Comparison of ENCODE assay signal across 26 mouse cellular contexts in genomic region chr14:57145741-57146140, GRCm38 (mm10). TPM values are rescaled to one million over a fixed set of nuclear protein-coding genes. Genes with fewer than 3 reads are reported as not detected.
DNase-seq lines count a peak whose midpoint lies in the region; ATAC-seq and TF ChIP-seq lines count a peak whose summit lies in the region.
"Had no signal": no experiment of that assay in that cellular context is flagged by ENCODE, and none has a peak within 500 bp of the region (broad histone marks: within the 10 kb centered on the region; RNA-seq: fewer than 3 reads in every experiment).

No protein-coding gene starts in this region.

- no peak for ATAC-seq in embryonic facial prominence, embryonic 13.5 days (ENCODE audit: insufficient number of reproducible peaks, insufficient read depth, low FRiP score, low TSS enrichment, low read depth)
- peak; percentile 55; the same call in 1 of the 2 replicates for ATAC-seq in hindbrain, postnatal 0 days
- ATAC-seq: activated CD4-positive, CD25-positive, alpha-beta regulatory T cell, adult 4 months had no signal

- no peaks in the 10 kb centered on the region for H3K36me3 ChIP-seq in embryonic facial prominence, embryonic 13.5 days
- no peaks in the 10 kb centered on the region for H3K36me3 ChIP-seq in embryonic facial prominence, embryonic 10.5 days (replicated peaks)
- no peaks in the 10 kb centered on the region for H3K36me3 ChIP-seq in hindbrain, postnatal 0 days (ENCODE audit: insufficient read depth, low read length)
- H3K36me3 ChIP-seq in hindbrain, embryonic 10.5 days = no peaks in the 10 kb centered on the region
- H3K36me3 ChIP-seq: embryonic facial prominence, embryonic 12.5 days; lung, embryonic 15.5 days had no signal

- no peak overlapping the region for H3K4me2 ChIP-seq in embryonic facial prominence, embryonic 13.5 days
- no peak overlapping the region for H3K4me2 ChIP-seq in hindbrain, postnatal 0 days (ENCODE audit: low read depth, low read length)
- H3K4me2 ChIP-seq: embryonic facial prominence, embryonic 12.5 days; liver, embryonic 11.5 days; lung, embryonic 15.5 days had no signal

- no peak overlapping the region for H3K4me3 ChIP-seq in embryonic facial prominence, embryonic 13.5 days
- no peak overlapping the region for H3K4me3 ChIP-seq in embryonic facial prominence, embryonic 10.5 days
- no peak overlapping the region for H3K4me3 ChIP-seq in hindbrain, postnatal 0 days (ENCODE audit: low read length)
- H3K4me3 ChIP-seq in hindbrain, embryonic 10.5 days = no peak overlapping the region
- H3K4me3 ChIP-seq in layer of hippocampus, adult 2 months = no peak overlapping the region
- H3K4me3 ChIP-seq: embryonic facial prominence, embryonic 12.5 days; gastrocnemius, adult 2 months; lung, embryonic 15.5 days; megakaryocyte, embryonic 14.5 days had no signal

- no peak overlapping the region for H3K27ac ChIP-seq in embryonic facial prominence, embryonic 13.5 days
- H3K27ac ChIP-seq in embryonic facial prominence, embryonic 10.5 days (replicated peaks) = no peak overlapping the region
- no peak overlapping the region for H3K27ac ChIP-seq in hindbrain, postnatal 0 days
- H3K27ac ChIP-seq in hindbrain, embryonic 10.5 days = no peak overlapping the region
- H3K27ac ChIP-seq in layer of hippocampus, adult 2 months = no peak overlapping the region
- H3K27ac ChIP-seq: embryonic facial prominence, embryonic 12.5 days; gastrocnemius, adult 2 months; lung, embryonic 15.5 days had no signal

- no peaks in the 10 kb centered on the region for H3K27me3 ChIP-seq in embryonic facial prominence, embryonic 13.5 days
- 0 out of 2 replicates have a peak, but pooled peaks cover under 1% of the 10 kb centered on the region for H3K27me3 ChIP-seq in embryonic facial prominence, embryonic 10.5 days (replicated peaks; ENCODE audit: low read depth, poor library complexity, severe bottlenecking)
- H3K27me3 ChIP-seq in hindbrain, postnatal 0 days (ENCODE audit: insufficient read depth, low read length) = no peaks in the 10 kb centered on the region
- no peaks in the 10 kb centered on the region; the same call in none of the 2 replicates for H3K27me3 ChIP-seq in hindbrain, embryonic 10.5 days (ENCODE audit: insufficient read depth, poor library complexity, severe bottlenecking)
- H3K27me3 ChIP-seq: CH12.LX; embryonic facial prominence, embryonic 12.5 days had no signal

- TF ChIP-seq CTCF in hindbrain, postnatal 0 days (IDR thresholded peaks at IDR 0.05; ENCODE audit: low read depth) = no peak
- TF ChIP-seq CTCF in layer of hippocampus, adult 2 months (conservative IDR thresholded peaks at IDR 0.05) = no peak

- no peaks in the 10 kb centered on the region for H3K9me3 ChIP-seq in embryonic facial prominence, embryonic 13.5 days
- no peaks in the 10 kb centered on the region for H3K9me3 ChIP-seq in embryonic facial prominence, embryonic 10.5 days
- no peaks in the 10 kb centered on the region for H3K9me3 ChIP-seq in hindbrain, postnatal 0 days (ENCODE audit: low read length)
- no peaks in the 10 kb centered on the region for H3K9me3 ChIP-seq in hindbrain, embryonic 10.5 days
- H3K9me3 ChIP-seq: embryonic facial prominence, embryonic 12.5 days; lung, embryonic 15.5 days; megakaryocyte, embryonic 14.5 days had no signal

- 48% methylated on average over 4 of the region's 4 CpGs for WGBS in embryonic facial prominence, embryonic 13.5 days
- 63% methylated on average over 4 of the region's 4 CpGs for WGBS in embryonic facial prominence, embryonic 10.5 days
- WGBS in hindbrain, postnatal 0 days = 52% methylated on average over 4 of the region's 4 CpGs
- WGBS in hindbrain, embryonic 10.5 days = 63% methylated on average over 4 of the region's 4 CpGs

- DNase-seq in embryonic facial prominence, embryonic 10.5 days (ENCODE audit: low spot score) = no peak
- DNase-seq in hindbrain, postnatal 0 days (ENCODE audit: low spot score) = peak; percentile 47
- DNase-seq in hindbrain, embryonic 10.5 days (ENCODE audit: low spot score) = no peak
- DNase-seq in layer of hippocampus, adult 9-11 months = peak; percentile 21
- DNase-seq in layer of hippocampus, adult 2 months (ENCODE audit: low spot score in 2 of 2) = no peak
- peak; percentile 4 for DNase-seq in brain, embryonic 18.5 days (ENCODE audit: low read depth, low spot score)
- no peak for DNase-seq in testis, postnatal 14 days (ENCODE audit: low spot score)
- DNase-seq: adrenal gland, postnatal 36 days; cerebellum, postnatal 25 days; gastrocnemius, adult 2 months; heart, adult 18-20 months; layer of hippocampus, postnatal 36 days; left cerebral cortex, postnatal 4 days; thymus, postnatal 25 days had no signal

- H3K9ac ChIP-seq in embryonic facial prominence, embryonic 13.5 days = 0 out of 2 replicates have a peak overlapping the region, but pooled peaks have one; percentile 28
- H3K9ac ChIP-seq in hindbrain, postnatal 0 days (replicated peaks; ENCODE audit: low read length) = no peak overlapping the region
- H3K9ac ChIP-seq: embryonic facial prominence, embryonic 12.5 days; lung, embryonic 15.5 days had no signal

- no peaks in the 10 kb centered on the region for H3K4me1 ChIP-seq in embryonic facial prominence, embryonic 13.5 days
- H3K4me1 ChIP-seq in embryonic facial prominence, embryonic 10.5 days = peaks cover 10% of the 10 kb centered on the region; the same call in 1 of the 2 replicates
- H3K4me1 ChIP-seq in hindbrain, postnatal 0 days (ENCODE audit: insufficient read depth, low read length) = no peaks in the 10 kb centered on the region
- H3K4me1 ChIP-seq in hindbrain, embryonic 10.5 days (replicated peaks) = no peaks in the 10 kb centered on the region
- H3K4me1 ChIP-seq: embryonic facial prominence, embryonic 12.5 days; lung, embryonic 15.5 days; megakaryocyte, embryonic 14.5 days had no signal

RNA-seq across cellular contexts. Expression of gene Gjb6, which starts 12.3 kb away (rescaled TPM):
- polyA plus RNA-seq in embryonic facial prominence, embryonic 13.5 days (2015; fragmentation: Nextera tagmentation; extraction: Ambion mirVana) = 20.4 and 22.1 TPM in 2 replicates
- 1.1 and 3.5 TPM in 2 replicates for polyA plus RNA-seq in embryonic facial prominence, embryonic 10.5 days (2016; fragmentation: Nextera tagmentation; extraction: Ambion mirVana)
- 19.5 and 25.6 TPM in 2 replicates for total RNA-seq in hindbrain, postnatal 0 days (2014; rRNA removed)
- polyA plus RNA-seq in hindbrain, postnatal 0 days (2015; fragmentation: Nextera tagmentation; extraction: Ambion mirVana) = 29.6 and 30.6 TPM in 2 replicates
- 0.92 and 1.5 TPM in 2 replicates for polyA plus RNA-seq in hindbrain, embryonic 10.5 days (2016; fragmentation: Nextera tagmentation; extraction: Ambion mirVana)
- 100 to 1,000 TPM; 115 to 117 TPM for total RNA-seq in layer of hippocampus, adult 2 months (2021)
- total RNA-seq: adrenal gland, postnatal 36 days; CH12.LX; gastrocnemius, adult 2 months; heart, adult 18-20 months; monocyte, adult 5-6 weeks had no signal
- polyA plus RNA-seq: activated CD4-positive, CD25-positive, alpha-beta regulatory T cell, adult 4 months; heart, postnatal 0 days; intestine, embryonic 14.5 days; small intestine, adult 2 months had no signal

RNA-seq across cellular contexts. Expression of gene Gm4491, which starts 30.1 kb away (rescaled TPM):
- polyA plus RNA-seq in embryonic facial prominence, embryonic 13.5 days (2015; fragmentation: Nextera tagmentation; extraction: Ambion mirVana) = 0.13 TPM in 1 of 2 replicates, not detected in the other
- not detected in 2 replicates for polyA plus RNA-seq in embryonic facial prominence, embryonic 10.5 days (2016; fragmentation: Nextera tagmentation; extraction: Ambion mirVana)
- total RNA-seq in hindbrain, postnatal 0 days (2014; rRNA removed) = 0.11 TPM in 1 of 2 replicates, not detected in the other
- 0.11 TPM in 1 of 2 replicates, not detected in the other for polyA plus RNA-seq in hindbrain, postnatal 0 days (2015; fragmentation: Nextera tagmentation; extraction: Ambion mirVana)
- not detected in 2 replicates for polyA plus RNA-seq in hindbrain, embryonic 10.5 days (2016; fragmentation: Nextera tagmentation; extraction: Ambion mirVana)
- under 1 TPM; 0.79 to 0.91 TPM for total RNA-seq in layer of hippocampus, adult 2 months (2021)
- total RNA-seq: adrenal gland, postnatal 36 days; CH12.LX; gastrocnemius, adult 2 months; heart, adult 18-20 months; left cerebral cortex, postnatal 4 days; monocyte, adult 5-6 weeks had no signal
- polyA plus RNA-seq: activated CD4-positive, CD25-positive, alpha-beta regulatory T cell, adult 4 months; embryonic facial prominence, embryonic 12.5 days; heart, postnatal 0 days; intestine, embryonic 14.5 days; liver, embryonic 11.5 days; lung, embryonic 15.5 days; neural tube, embryonic 14.5 days; small intestine, adult 2 months had no signal

RNA-seq across cellular contexts. Expression of gene Gjb2, which starts 41.2 kb away (rescaled TPM):
- 30.1 and 31.4 TPM in 2 replicates for polyA plus RNA-seq in embryonic facial prominence, embryonic 13.5 days (2015; fragmentation: Nextera tagmentation; extraction: Ambion mirVana)
- polyA plus RNA-seq in embryonic facial prominence, embryonic 10.5 days (2016; fragmentation: Nextera tagmentation; extraction: Ambion mirVana) = 5.8 and 10.0 TPM in 2 replicates
- total RNA-seq in hindbrain, postnatal 0 days (2014; rRNA removed) = 9.9 and 11.4 TPM in 2 replicates
- 19.1 TPM in 2 replicates for polyA plus RNA-seq in hindbrain, postnatal 0 days (2015; fragmentation: Nextera tagmentation; extraction: Ambion mirVana)
- 4.4 and 9.0 TPM in 2 replicates for polyA plus RNA-seq in hindbrain, embryonic 10.5 days (2016; fragmentation: Nextera tagmentation; extraction: Ambion mirVana)
- total RNA-seq in layer of hippocampus, adult 2 months (2021) = 1 to 10 TPM; 6.2 to 9.5 TPM
- total RNA-seq: CH12.LX had no signal

Comparison
In these comparisons a context has a peak if more than half of its experiments do, and no peak if none do; other contexts are left out.
1. DNase-seq: peak in hindbrain, postnatal 0 days (single experiment), layer of hippocampus, adult 9-11 months (single experiment) and brain, embryonic 18.5 days (single experiment); none in embryonic facial prominence, embryonic 10.5 days (single experiment), hindbrain, embryonic 10.5 days (single experiment), layer of hippocampus, adult 2 months (0 of 2) and testis, postnatal 14 days (single experiment).